Mouse (Mus musculus): ENCODE data around the gene Bcas1. TPM values are rescaled to one million over a fixed set of nuclear protein-coding genes. Genes with fewer than 3 reads are reported as not detected.

The Bcas1 gene
- polyA plus RNA-seq (2012; ENCODE audit: low replicate concordance): 2.2 and 2.3 TPM in 2 replicates

GRCm38 (mm10) chr2:170427704-170428103 lies at the start of gene Bcas1:
Bcas1 (minus strand) TSS chr2:170427845.

Other genes with a start within 250 kb of the Bcas1 start
- gene Pfdn4, start 68.6 kb upstream of the Bcas1 start, polyA plus RNA-seq (2012; ENCODE audit: low replicate concordance): 4.6 and 6.9 TPM in 2 replicates
- not detected in 2 replicates for gene Cyp24a1, start 69.3 kb upstream of the Bcas1 start, polyA plus RNA-seq (2012; ENCODE audit: low replicate concordance)
- not detected in 2 replicates for gene 4930470P17Rik, start 174.2 kb upstream of the Bcas1 start, polyA plus RNA-seq (2012; ENCODE audit: low replicate concordance)

All from hematopoietic multipotent progenitor cell, adult 10-12 weeks (in vitro differentiated cells).